Mouse (Mus musculus) testis, adult 2 months (tissue): ENCODE results near the gene Me3. TPM values are rescaled to one million over a fixed set of nuclear protein-coding genes. Genes with fewer than 3 reads are reported as not detected.

Experiments used
- H3K27ac ChIP-seq: fragments of 200-500 bp; 2 replicates; pipeline ENCODE4 v1.5.1; 2012; ENCODE audit warnings: low read depth, low read length; ENCODE audit not compliant: control insufficient read depth, insufficient read depth
- H3K27me3 ChIP-seq: fragments of 200-500 bp; 2 replicates; pipeline ENCODE4 v1.6.1; 2012; ENCODE audit warnings: mild to moderate bottlenecking, low read length, moderate library complexity; ENCODE audit not compliant: control insufficient read depth, insufficient read depth
- H3K36me3 ChIP-seq: fragments of 200-500 bp; 2 replicates; pipeline ENCODE4 v1.6.1; 2012; ENCODE audit warnings: mild to moderate bottlenecking, low read length; ENCODE audit not compliant: control insufficient read depth, insufficient read depth
- H3K4me1 ChIP-seq: fragments of 200-500 bp; 2 replicates; pipeline ENCODE4 v1.6.1; 2012; ENCODE audit warnings: low read length; ENCODE audit not compliant: control insufficient read depth, insufficient read depth
- H3K4me3 ChIP-seq: fragments of 200-500 bp; 2 replicates; pipeline ENCODE4 v1.5.1; 2012; ENCODE audit warnings: low read depth, mild to moderate bottlenecking, low read length, moderate library complexity, mixed read lengths; ENCODE audit not compliant: control insufficient read depth
- CTCF ChIP-seq: fragments of 200-500 bp; IDR thresholded peaks from 2 replicates; pipeline ENCODE4 v1.5.1; 2012; ENCODE audit warnings: low read depth, mild to moderate bottlenecking, inconsistent platforms, low read length, moderate library complexity; ENCODE audit not compliant: control insufficient read depth, insufficient read depth, insufficient replicate concordance
- POLR2A ChIP-seq: fragments of 200-500 bp; IDR thresholded peaks from 2 replicates; pipeline ENCODE4 v1.6.1; 2012; ENCODE audit warnings: low read depth, mild to moderate bottlenecking, inconsistent platforms, low read length, moderate library complexity; ENCODE audit not compliant: control insufficient read depth
- polyA plus RNA-seq: library from polyadenylated mRNA; depleted of rRNA; stranded (reverse); fragments of >200 nt; gene quantifications from 2 replicates; pipeline ENCODE4 v1.2.3, GENCODE M21; 2012

The Me3 gene
- polyA plus RNA-seq, 1 experiment: 17.0 TPM

GRCm38 (mm10) chr7:89770021-89770420 is 137.8 kb downstream of the Me3 start:
- Histone ChIP-seq H3K27me3 (no peaks in the 10 kb centered on the region), H3K4me3 (no peak overlapping the region), H3K36me3 (no peaks in the 10 kb centered on the region), H3K4me1 (no peaks in the 10 kb centered on the region), H3K27ac (no peak overlapping the region)
- TF ChIP-seq POLR2A: no peak
- TF ChIP-seq CTCF: no peak

GRCm38 (mm10) chr7:89772906-89773305 is 140.7 kb downstream of the Me3 start:
- H3K27ac ChIP-seq: no peak overlapping the region
- no peak overlapping the region for H3K4me3 ChIP-seq
- no peaks in the 10 kb centered on the region for H3K27me3 ChIP-seq
- TF ChIP-seq CTCF (no peak), POLR2A (no peak)
- no peaks in the 10 kb centered on the region for H3K4me1 ChIP-seq
- no peaks in the 10 kb centered on the region for H3K36me3 ChIP-seq

DNA sequence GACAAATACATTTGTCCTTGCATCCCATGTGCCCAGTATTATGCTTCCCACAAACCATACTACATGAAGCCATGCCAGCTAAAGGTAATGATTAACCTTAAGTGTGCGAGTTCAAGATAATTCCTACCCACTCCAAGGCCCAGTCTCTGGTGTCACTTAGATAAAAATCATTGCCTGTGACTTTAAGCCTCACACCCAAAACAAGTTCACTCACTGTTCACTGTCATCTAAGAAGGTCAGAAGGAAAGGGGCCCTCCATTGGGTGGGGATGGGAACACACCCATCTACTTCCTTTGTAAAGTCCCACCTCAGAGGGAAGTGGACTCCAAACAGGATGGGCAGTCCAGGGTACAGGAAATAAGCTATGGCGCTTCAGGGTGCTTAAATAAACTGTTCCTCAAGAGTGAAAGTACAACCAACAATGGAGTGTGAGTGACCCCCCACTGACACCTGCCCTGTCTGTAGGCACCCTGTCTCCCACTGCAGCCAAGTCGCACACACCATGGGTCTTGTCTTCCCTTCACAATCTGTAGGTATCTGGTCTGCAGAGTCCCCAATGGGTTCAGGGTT is 141.2 kb downstream of the Me3 start:
- Histone ChIP-seq H3K4me3 (no peak overlapping the region), H3K27ac (peak overlapping the region; percentile 49), H3K36me3 (no peaks in the 10 kb centered on the region), H3K27me3 (no peaks in the 10 kb centered on the region), H3K4me1 (no peaks in the 10 kb centered on the region)
- TF ChIP-seq POLR2A (no peak), CTCF (no peak)

- Histone ChIP-seq H3K4me1 (no peaks in the 10 kb centered on the region), H3K27ac (peak overlapping the region; percentile 49), H3K36me3 (no peaks in the 10 kb centered on the region), H3K4me3 (no peak overlapping the region), H3K27me3 (no peaks in the 10 kb centered on the region)
- no peak for TF ChIP-seq POLR2A
Measured at GRCm38 (mm10) chr7:89773926-89774325, 141.7 kb downstream of the Me3 start.

GRCm38 (mm10) chr7:89775848-89776247 is 143.7 kb downstream of the Me3 start:
- H3K4me1 ChIP-seq: no peaks in the 10 kb centered on the region
- no peak for TF ChIP-seq POLR2A
- TF ChIP-seq CTCF: no peak
- no peaks in the 10 kb centered on the region for H3K36me3 ChIP-seq
- H3K4me3 ChIP-seq: no peak overlapping the region
- H3K27me3 ChIP-seq: no peaks in the 10 kb centered on the region
- no peak overlapping the region for H3K27ac ChIP-seq

- no peak for TF ChIP-seq POLR2A
- no peak for TF ChIP-seq CTCF
- H3K27me3 ChIP-seq: no peaks in the 10 kb centered on the region
Measured at GRCm38 (mm10) chr7:89781391-89781790, 149.2 kb downstream of the Me3 start.

GRCm38 (mm10) chr7:89787735-89788134 is 155.5 kb downstream of the Me3 start:
- H3K4me3 ChIP-seq: no peak overlapping the region
- no peaks in the 10 kb centered on the region for H3K4me1 ChIP-seq
- no peaks in the 10 kb centered on the region for H3K27me3 ChIP-seq
- no peak for TF ChIP-seq POLR2A
- no peak for TF ChIP-seq CTCF
- H3K36me3 ChIP-seq: no peaks in the 10 kb centered on the region
- H3K27ac ChIP-seq: no peak overlapping the region

More at GRCm38 (mm10) chr7:89781391-89781790, 149.2 kb downstream of the Me3 start:
- Histone ChIP-seq H3K4me3 (no peak overlapping the region), H3K36me3 (no peaks in the 10 kb centered on the region), H3K4me1 (no peaks in the 10 kb centered on the region), H3K27ac (no peak overlapping the region)

GRCm38 (mm10) chr7:89792576-89792975 is 160.4 kb downstream of the Me3 start:
- H3K4me1 ChIP-seq: no peaks in the 10 kb centered on the region
- TF ChIP-seq CTCF (no peak), POLR2A (no peak)
- no peak overlapping the region for H3K4me3 ChIP-seq
- H3K27me3 ChIP-seq: no peaks in the 10 kb centered on the region
- no peaks in the 10 kb centered on the region for H3K36me3 ChIP-seq
- no peak overlapping the region; the same call in 1 of the 2 replicates for H3K27ac ChIP-seq
